Mouse (Mus musculus) hindbrain, embryonic 16.5 days (tissue): ENCODE results near the gene Nutm1. TPM values are rescaled to one million over a fixed set of nuclear protein-coding genes. Genes with fewer than 3 reads are reported as not detected.

Experiments used
- ATAC-seq: fragments of 200-750 bp; cut with Nextera tagmentation; 2 replicates; pipeline ENCODE4 v1.8.0; 2017; ENCODE audit warnings: moderate TSS enrichment, moderate library complexity
- H3K27ac ChIP-seq: fragments of 300-500 bp; sonication (generic); 2 replicates; pipeline ENCODE4 v1.5.1; 2014; ENCODE audit warnings: low read depth, mild to moderate bottlenecking, control low read depth, low read length, moderate library complexity
- H3K27me3 ChIP-seq: fragments of 300-500 bp; sonication (generic); replicated peaks from 2 replicates; pipeline ENCODE4 v1.6.1; 2014; ENCODE audit warnings: low read length; ENCODE audit not compliant: control insufficient read depth, insufficient read depth
- H3K36me3 ChIP-seq: fragments of 300-500 bp; sonication (generic); 2 replicates; pipeline ENCODE4 v1.6.1; 2014; ENCODE audit warnings: mild to moderate bottlenecking, low read length, moderate library complexity, mixed read lengths; ENCODE audit not compliant: control insufficient read depth, insufficient read depth
- H3K4me1 ChIP-seq: fragments of 300-500 bp; sonication (generic); 2 replicates; pipeline ENCODE4 v1.6.1; 2014; ENCODE audit warnings: low read depth, low read length; ENCODE audit not compliant: control insufficient read depth, insufficient read depth
- H3K4me2 ChIP-seq: fragments of 300-500 bp; sonication (generic); 2 replicates; pipeline ENCODE4 v1.6.1; 2014; ENCODE audit warnings: mild to moderate bottlenecking, low read length, control low read depth, moderate library complexity
- H3K4me3 ChIP-seq: fragments of 300-500 bp; sonication (generic); 2 replicates; pipeline ENCODE4 v1.5.1; 2014; ENCODE audit warnings: mild to moderate bottlenecking, low read length, control low read depth, moderate library complexity
- H3K9ac ChIP-seq: fragments of 300-500 bp; sonication (generic); 2 replicates; pipeline ENCODE4 v1.6.1; 2014; ENCODE audit warnings: low read depth, mild to moderate bottlenecking, control low read depth, low read length, moderate library complexity
- H3K9me3 ChIP-seq: fragments of 300-500 bp; sonication (generic); 2 replicates; pipeline ENCODE4 v1.6.1; 2014; ENCODE audit warnings: mild to moderate bottlenecking, low read length, moderate library complexity; ENCODE audit not compliant: control insufficient read depth
- WGBS: fragments of 180-500 bp; shearing (Covaris S2); extraction: QIAGEN DNeasy Blood & Tissue Kit; methylation state at CpG from one replicate; pipeline ENCODE4 v1.1.7; 2014; 5-methylcytosine and 5-hydroxymethylcytosine counted together
- polyA plus RNA-seq: library from polyadenylated mRNA; unstranded; fragments of >200 nt; fragmentation: Nextera tagmentation; extraction: Ambion mirVana; gene quantifications from 2 replicates; pipeline ENCODE4 v1.2.1, GENCODE M21; 2015

The Nutm1 gene
- polyA plus RNA-seq, 1 experiment from 2014 or later = 0.04 TPM

GRCm38 (mm10) chr2:112245307-112245706 lies 13.8 kb downstream of the Nutm1 start:
- H3K4me1 ChIP-seq = peaks cover 6% of the 10 kb centered on the region
- no peaks in the 10 kb centered on the region for H3K9me3 ChIP-seq
- no peak overlapping the region for H3K4me3 ChIP-seq
- ATAC-seq = no peak
- peaks cover 24% of the 10 kb centered on the region for H3K36me3 ChIP-seq
- no peaks in the 10 kb centered on the region for H3K27me3 ChIP-seq
- WGBS = 86% methylated on average over 5 of the region's 5 CpGs
- no peak overlapping the region for H3K27ac ChIP-seq
- H3K9ac ChIP-seq = no peak overlapping the region
- H3K4me2 ChIP-seq = no peak overlapping the region

- no peak overlapping the region for H3K4me3 ChIP-seq
- no peak overlapping the region for H3K27ac ChIP-seq
- H3K4me2 ChIP-seq = no peak overlapping the region
- H3K36me3 ChIP-seq = peaks cover 22% of the 10 kb centered on the region
- H3K9me3 ChIP-seq = no peaks in the 10 kb centered on the region
- no peaks in the 10 kb centered on the region for H3K27me3 ChIP-seq
- WGBS = 86% methylated on average over 14 of the region's 14 CpGs
- ATAC-seq = no peak
- H3K4me1 ChIP-seq = peaks cover 9% of the 10 kb centered on the region
- H3K9ac ChIP-seq = no peak overlapping the region
Measured at GRCm38 (mm10) chr2:112241787-112242186, 17.3 kb downstream of the Nutm1 start.

DNA sequence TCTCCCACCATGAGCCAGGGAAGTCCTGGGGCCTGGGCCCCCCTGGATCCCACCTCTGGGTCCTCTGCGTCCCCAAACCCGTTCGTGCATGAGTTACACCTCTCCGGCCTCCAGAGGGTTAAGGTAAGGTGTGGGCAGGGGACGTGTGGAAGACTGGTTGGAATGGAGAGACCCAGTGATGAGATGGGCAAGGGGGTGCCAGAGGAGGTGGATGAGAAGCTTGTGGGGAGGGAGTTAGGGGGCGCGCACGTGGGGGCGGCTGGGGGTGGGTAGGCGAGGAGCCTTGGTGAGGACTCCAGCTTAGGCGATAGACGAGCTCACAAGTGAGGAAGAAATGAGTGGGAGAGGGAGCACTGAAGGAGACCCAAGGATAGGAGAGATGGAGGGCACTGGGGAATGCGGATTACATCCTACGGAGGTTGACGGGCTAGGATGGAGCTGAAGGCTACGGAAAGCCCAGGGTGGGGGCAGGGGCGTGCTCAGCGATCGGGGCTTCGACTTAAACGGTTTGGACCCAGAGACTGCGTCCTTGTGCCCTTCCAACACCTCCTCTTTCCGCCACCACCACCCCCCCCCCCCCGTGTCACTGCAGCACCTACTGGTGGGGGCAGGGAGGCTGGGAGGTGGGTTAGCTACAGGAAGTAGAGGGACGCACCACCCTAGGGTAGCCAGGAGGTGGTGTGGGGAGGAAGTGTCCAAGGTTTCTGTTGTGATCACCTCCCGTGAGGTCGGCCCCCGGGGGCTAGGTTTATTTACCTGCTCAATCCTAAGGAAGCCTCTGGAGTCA lies 19.0 kb downstream of the Nutm1 start:
- peak overlapping the region; percentile 99 for H3K27ac ChIP-seq
- H3K4me3 ChIP-seq = peak overlapping the region; percentile 75
- no peaks in the 10 kb centered on the region for H3K27me3 ChIP-seq
- ATAC-seq = peak; percentile 73
- 0% methylated on average over 26 of the region's 28 CpGs for WGBS
- peak overlapping the region; percentile 93 for H3K4me2 ChIP-seq
- H3K9me3 ChIP-seq = no peaks in the 10 kb centered on the region
- H3K9ac ChIP-seq = peak overlapping the region; percentile 98
- peaks cover 15% of the 10 kb centered on the region for H3K36me3 ChIP-seq
- peaks cover 9% of the 10 kb centered on the region for H3K4me1 ChIP-seq

GRCm38 (mm10) chr2:112239212-112239934 lies 19.7 kb downstream of the Nutm1 start, which contains the start of gene Lpcat4:
TSS of gene Lpcat4 (plus strand) at chr2:112239468.
- peak; percentile 88 for ATAC-seq
- Histone ChIP-seq H3K9ac (peak within 1 kb of the TSS; percentile 98), H3K4me1 (peaks cover 9% of the 10 kb centered on the region), H3K36me3 (peaks cover 9% of the 10 kb centered on the region), H3K9me3 (no peaks in the 10 kb centered on the region), H3K27ac (peak within 1 kb of the TSS; percentile 99), H3K27me3 (no peaks in the 10 kb centered on the region), H3K4me2 (peak within 1 kb of the TSS; percentile 93), H3K4me3 (peak within 1 kb of the TSS; percentile 75)
- WGBS = under 1% methylated on average over 68 of the region's 94 CpGs

DNA sequence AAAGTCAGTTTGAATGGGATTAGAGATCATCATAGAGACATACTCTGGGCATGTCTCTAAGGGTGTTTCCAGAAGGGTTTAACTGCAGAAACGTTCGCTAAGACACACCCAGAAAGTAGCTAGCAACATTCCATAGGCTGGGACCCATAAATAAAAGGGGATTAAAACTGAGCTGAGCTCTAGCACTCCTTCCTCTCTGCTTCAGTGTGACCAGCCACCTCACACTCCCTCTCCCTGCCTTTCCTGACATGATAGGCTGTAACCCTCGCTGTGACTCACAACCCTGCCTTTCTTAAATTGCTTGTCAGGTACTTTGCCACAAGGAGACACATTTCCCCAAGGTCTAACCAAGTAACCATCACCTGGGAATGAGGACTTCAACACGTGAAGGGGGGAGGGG lies 21.1 kb downstream of the Nutm1 start:
- H3K9me3 ChIP-seq = no peaks in the 10 kb centered on the region
- peaks cover 2% of the 10 kb centered on the region for H3K36me3 ChIP-seq
- H3K9ac ChIP-seq = no peak overlapping the region
- H3K4me3 ChIP-seq = no peak overlapping the region
- ATAC-seq = no peak
- H3K27me3 ChIP-seq = no peaks in the 10 kb centered on the region
- 15% methylated on average over 4 of the region's 4 CpGs for WGBS
- no peak overlapping the region for H3K4me2 ChIP-seq
- no peak overlapping the region for H3K27ac ChIP-seq
- H3K4me1 ChIP-seq = peaks cover 9% of the 10 kb centered on the region

GRCm38 (mm10) chr2:112236620-112237019 lies 22.5 kb downstream of the Nutm1 start:
- Histone ChIP-seq H3K4me1 (peaks cover 9% of the 10 kb centered on the region), H3K27ac (no peak overlapping the region), H3K9me3 (no peaks in the 10 kb centered on the region), H3K9ac (no peak overlapping the region), H3K27me3 (no peaks in the 10 kb centered on the region), H3K4me3 (no peak overlapping the region), H3K36me3 (no peaks in the 10 kb centered on the region), H3K4me2 (no peak overlapping the region)
- ATAC-seq = no peak
- WGBS = 78% methylated on average over 2 of the region's 2 CpGs

DNA sequence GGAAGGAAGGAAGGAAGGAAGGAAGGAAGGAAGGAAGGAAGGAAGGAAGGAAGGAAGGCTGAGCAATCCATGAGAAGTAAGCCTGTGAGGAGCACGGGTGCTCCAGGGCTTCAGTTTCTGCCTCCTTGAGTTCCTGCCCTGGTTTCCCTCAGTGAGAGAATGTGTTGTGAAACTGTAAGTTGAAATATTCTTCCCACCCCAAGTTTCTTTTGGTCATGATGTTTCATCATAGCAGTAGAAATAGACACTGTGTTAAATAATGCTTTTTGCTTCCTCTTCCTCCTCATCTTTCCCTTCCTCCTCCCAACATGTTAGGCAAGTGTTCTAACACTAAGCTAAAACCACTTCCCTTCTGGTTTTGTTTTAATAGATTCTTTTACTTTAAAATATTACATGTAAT lies 26.5 kb downstream of the Nutm1 start:
- no peaks in the 10 kb centered on the region for H3K36me3 ChIP-seq
- WGBS = 93% methylated on average over 1 of the region's 1 CpGs
- H3K4me1 ChIP-seq = no peaks in the 10 kb centered on the region

DNA sequence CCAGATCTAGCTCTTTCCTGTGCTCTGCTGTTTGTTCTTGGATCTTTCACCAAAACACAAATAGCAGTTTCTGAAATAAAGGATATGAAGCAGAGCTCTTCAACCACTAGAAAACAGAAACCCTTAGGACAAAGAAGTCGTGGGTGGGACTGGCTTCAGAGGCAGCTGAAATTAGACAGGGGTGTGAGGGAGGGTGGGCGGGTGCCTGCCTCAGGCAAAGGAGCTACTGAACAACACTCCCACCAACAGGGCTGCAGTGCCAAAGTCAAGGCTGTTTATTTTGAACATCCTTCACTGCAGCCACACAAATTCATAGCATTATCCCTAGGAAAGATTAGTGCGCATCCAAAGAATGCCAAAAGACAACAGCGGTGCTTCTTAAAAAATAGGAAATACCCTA lies 34.7 kb downstream of the Nutm1 start:
- Histone ChIP-seq H3K27me3 (no peaks in the 10 kb centered on the region), H3K4me2 (no peak overlapping the region), H3K9ac (no peak overlapping the region), H3K4me3 (no peak overlapping the region), H3K9me3 (no peaks in the 10 kb centered on the region), H3K36me3 (no peaks in the 10 kb centered on the region), H3K27ac (no peak overlapping the region), H3K4me1 (no peaks in the 10 kb centered on the region)
- 80% methylated on average over 4 of the region's 4 CpGs for WGBS
- ATAC-seq = no peak

More for the DNA sequence above, 26.5 kb downstream of the Nutm1 start:
- Histone ChIP-seq H3K4me2 (no peak overlapping the region), H3K27me3 (no peaks in the 10 kb centered on the region), H3K9me3 (no peaks in the 10 kb centered on the region), H3K27ac (no peak overlapping the region), H3K9ac (no peak overlapping the region), H3K4me3 (no peak overlapping the region)
- ATAC-seq = no peak

DNA sequence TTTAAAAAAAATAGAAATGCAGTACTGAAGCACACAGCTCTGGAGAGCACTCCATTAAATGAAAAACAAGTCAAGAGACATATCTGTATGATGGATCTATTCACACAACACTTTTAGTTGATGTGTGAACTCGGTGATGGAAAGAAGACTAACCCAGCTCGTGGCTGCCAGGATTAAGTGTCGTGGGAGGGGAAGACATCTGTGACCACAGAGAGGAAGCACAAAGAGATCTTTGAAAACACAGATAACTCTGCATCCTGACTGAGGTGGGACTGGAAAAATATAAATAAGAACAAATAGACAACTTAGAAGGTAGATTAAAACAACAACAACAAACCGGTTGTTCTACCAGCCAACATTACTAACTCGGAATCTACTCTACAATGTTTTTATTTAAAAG lies 36.5 kb downstream of the Nutm1 start:
- H3K9me3 ChIP-seq = no peaks in the 10 kb centered on the region
- H3K4me1 ChIP-seq = no peaks in the 10 kb centered on the region
- 87% methylated on average over 5 of the region's 5 CpGs for WGBS
- no peak overlapping the region for H3K4me2 ChIP-seq
- H3K27ac ChIP-seq = no peak overlapping the region
- ATAC-seq = no peak
- no peaks in the 10 kb centered on the region for H3K36me3 ChIP-seq
- no peak overlapping the region for H3K4me3 ChIP-seq
- no peaks in the 10 kb centered on the region for H3K27me3 ChIP-seq
- no peak overlapping the region for H3K9ac ChIP-seq
